Mouse (Mus musculus) limb, embryonic 14.5 days (tissue): ENCODE measurements around the gene Gjd3. TPM values are rescaled to one million over a fixed set of nuclear protein-coding genes. Genes with fewer than 3 reads are reported as not detected.

ENCODE experiments used
- ATAC-seq: fragments of 200-750 bp; cut with Nextera tagmentation; 2 replicates; pipeline ENCODE4 v1.8.0; 2017; ENCODE audit warnings: low read depth, moderate number of reproducible peaks, moderate TSS enrichment; ENCODE audit not compliant: low FRiP score
- DNase-seq: peaks from one replicate; pipeline ENCODE4 v3.0.0-alpha.2; 2015; ENCODE audit warnings: low spot score
- H3K27ac ChIP-seq: fragments of 300-500 bp; sonication (generic); replicated peaks from 2 replicates; pipeline ENCODE4 v1.5.1; 2014; ENCODE audit warnings: low read depth, mild to moderate bottlenecking, low read length, moderate library complexity, mixed read lengths
- H3K27me3 ChIP-seq: fragments of 300-500 bp; sonication (generic); 2 replicates; pipeline ENCODE4 v1.6.1; 2014; ENCODE audit warnings: low read length, mixed read lengths; ENCODE audit not compliant: control insufficient read depth, insufficient read depth
- H3K36me3 ChIP-seq: fragments of 300-500 bp; sonication (generic); 2 replicates; pipeline ENCODE4 v1.6.1; 2014; ENCODE audit warnings: mild to moderate bottlenecking, low read length, moderate library complexity, mixed read lengths; ENCODE audit not compliant: control insufficient read depth, insufficient read depth
- H3K4me1 ChIP-seq: fragments of 300-500 bp; sonication (generic); 2 replicates; pipeline ENCODE4 v1.6.1; 2014; ENCODE audit warnings: antibody characterized with exemption, low read length, mixed read lengths; ENCODE audit not compliant: control insufficient read depth, insufficient read depth
- H3K4me2 ChIP-seq: fragments of 300-500 bp; sonication (generic); replicated peaks from 2 replicates; pipeline ENCODE4 v1.6.1; 2014; ENCODE audit warnings: low read depth, mild to moderate bottlenecking, low read length, moderate library complexity; ENCODE audit not compliant: severe bottlenecking
- H3K4me3 ChIP-seq: fragments of 300-500 bp; sonication (generic); replicated peaks from 2 replicates; pipeline ENCODE4 v1.5.1; 2014; ENCODE audit warnings: low read length
- H3K9ac ChIP-seq: fragments of 300-500 bp; sonication (generic); 2 replicates; pipeline ENCODE4 v1.6.1; 2014; ENCODE audit warnings: mild to moderate bottlenecking, low read depth, low read length, moderate library complexity; ENCODE audit not compliant: severe bottlenecking
- H3K9me3 ChIP-seq: fragments of 300-500 bp; sonication (generic); 2 replicates; pipeline ENCODE4 v1.6.1; 2016; ENCODE audit warnings: low read length; ENCODE audit not compliant: control insufficient read depth
- POLR2A ChIP-seq: fragments of 200-500 bp; IDR thresholded peaks from 2 replicates; pipeline ENCODE4 v1.8.0; 2012; ENCODE audit warnings: inconsistent platforms, mild to moderate bottlenecking, moderate library complexity, borderline replicate concordance; ENCODE audit not compliant: insufficient read depth, insufficient read length; ENCODE audit errors: extremely low read depth
- WGBS: fragments of 180-500 bp; shearing (Covaris S2); extraction: QIAGEN DNeasy Blood & Tissue Kit; methylation state at CpG from one replicate; pipeline ENCODE4 v1.1.7; 2014; 5-methylcytosine and 5-hydroxymethylcytosine counted together
- polyA plus RNA-seq, 2 experiments: library from polyadenylated mRNA; depleted of rRNA in 1 of 2; stranded (reverse) in 1 of 2; unstranded in 1 of 2; fragments of >200 nt; fragmentation: Nextera tagmentation in 1 of 2; extraction: Ambion mirVana in 1 of 2; gene quantifications; 2 replicates each; pipeline versions ENCODE4 v1.2.1 to v1.2.3; 2012 to 2014

Gjd3 gene
- polyA plus RNA-seq, 2 experiments = 0.45 to 1.3 TPM

DNA sequence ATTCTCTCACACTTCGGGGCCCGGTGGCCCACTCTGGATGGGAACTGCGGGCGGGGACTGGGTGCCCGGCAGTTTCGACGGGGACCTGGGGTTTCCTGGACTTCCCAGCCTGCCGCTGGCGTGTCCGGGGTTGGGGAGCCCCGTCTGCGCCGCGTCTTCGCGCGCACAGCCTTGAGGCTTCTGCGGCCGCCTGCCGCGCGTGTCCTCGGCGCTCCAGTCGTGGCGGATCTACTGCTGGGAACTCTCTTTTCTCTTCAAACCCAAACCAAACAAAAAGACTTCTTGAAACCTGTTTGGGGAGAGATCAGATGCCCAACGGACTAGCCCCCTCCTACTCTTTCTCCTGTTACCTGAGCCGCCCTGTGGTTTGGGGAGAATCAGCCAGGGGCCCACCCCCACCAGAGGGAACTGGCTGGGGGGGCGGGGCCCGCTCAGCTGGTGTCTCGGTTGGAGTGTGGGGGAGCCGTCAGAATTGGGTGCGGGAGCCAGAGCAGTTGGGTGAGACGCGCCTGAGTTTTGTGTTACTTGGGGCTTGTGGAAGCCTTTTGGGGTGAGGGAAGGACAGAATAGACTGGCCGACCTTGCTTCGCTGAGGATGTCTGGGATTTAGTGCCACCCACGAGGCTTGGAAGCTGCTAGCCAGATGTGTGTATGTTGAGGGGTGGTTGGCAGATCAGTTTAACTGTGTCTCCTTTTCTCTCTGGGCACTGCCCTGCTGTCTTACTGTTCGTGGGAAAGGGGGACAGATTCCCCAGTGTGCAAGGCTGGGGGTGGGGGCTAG, 44.7 kb downstream of the Gjd3 start:
- H3K9ac ChIP-seq = peak overlapping the region; percentile 75
- H3K4me2 ChIP-seq = peak overlapping the region; percentile 90
- DNase-seq (no peak), ATAC-seq (peak; percentile 1; the same call in 1 of the 2 replicates)
- no peak for TF ChIP-seq POLR2A
- no peaks in the 10 kb centered on the region for H3K9me3 ChIP-seq
- peaks cover 83% of the 10 kb centered on the region for H3K4me1 ChIP-seq
- H3K4me3 ChIP-seq = peak overlapping the region; percentile 75
- under 1% methylated on average over 34 of the region's 39 CpGs for WGBS
- H3K27ac ChIP-seq = peak overlapping the region; percentile 88
- H3K36me3 ChIP-seq = 0 out of 2 replicates have a peak, but pooled peaks cover 3% of the 10 kb centered on the region
- no peaks in the 10 kb centered on the region for H3K27me3 ChIP-seq

DNA sequence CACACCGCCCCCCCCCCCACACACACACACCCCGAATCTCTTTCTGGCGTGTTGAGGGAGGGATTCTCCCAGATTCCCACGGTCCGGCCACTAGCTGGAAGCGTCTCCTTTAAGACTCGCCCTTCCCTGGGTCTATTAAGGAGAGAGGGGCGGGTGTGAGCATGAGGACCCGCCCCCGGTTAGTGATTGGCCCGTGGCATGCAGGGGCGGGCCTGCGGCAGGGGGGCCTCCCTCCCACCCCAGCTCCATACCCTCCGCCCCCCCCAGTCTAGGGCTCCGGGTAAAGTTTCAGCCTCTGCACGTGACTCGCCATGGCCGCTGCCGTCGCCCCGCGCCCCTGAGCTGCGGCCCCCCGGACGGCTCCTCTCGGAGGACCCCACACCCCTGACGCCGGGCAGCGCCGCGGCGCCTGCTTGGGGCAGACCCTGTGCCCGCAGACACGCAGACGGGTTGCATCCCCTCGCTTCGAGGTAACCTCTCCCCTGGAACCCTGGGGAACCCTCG, 45.4 kb downstream of the Gjd3 start:
- ATAC-seq (peak; percentile 89), DNase-seq (peak; percentile 98)
- 0% methylated on average over 36 of the region's 38 CpGs for WGBS
- Histone ChIP-seq H3K9me3 (no peaks in the 10 kb centered on the region), H3K4me1 (peaks cover 83% of the 10 kb centered on the region), H3K27ac (peak overlapping the region; percentile 88), H3K4me3 (peak overlapping the region; percentile 75), H3K4me2 (peak overlapping the region; percentile 90), H3K9ac (peak overlapping the region; percentile 75), H3K36me3 (0 out of 2 replicates have a peak, but pooled peaks cover 3% of the 10 kb centered on the region), H3K27me3 (no peaks in the 10 kb centered on the region)
- no peak for TF ChIP-seq POLR2A

DNA sequence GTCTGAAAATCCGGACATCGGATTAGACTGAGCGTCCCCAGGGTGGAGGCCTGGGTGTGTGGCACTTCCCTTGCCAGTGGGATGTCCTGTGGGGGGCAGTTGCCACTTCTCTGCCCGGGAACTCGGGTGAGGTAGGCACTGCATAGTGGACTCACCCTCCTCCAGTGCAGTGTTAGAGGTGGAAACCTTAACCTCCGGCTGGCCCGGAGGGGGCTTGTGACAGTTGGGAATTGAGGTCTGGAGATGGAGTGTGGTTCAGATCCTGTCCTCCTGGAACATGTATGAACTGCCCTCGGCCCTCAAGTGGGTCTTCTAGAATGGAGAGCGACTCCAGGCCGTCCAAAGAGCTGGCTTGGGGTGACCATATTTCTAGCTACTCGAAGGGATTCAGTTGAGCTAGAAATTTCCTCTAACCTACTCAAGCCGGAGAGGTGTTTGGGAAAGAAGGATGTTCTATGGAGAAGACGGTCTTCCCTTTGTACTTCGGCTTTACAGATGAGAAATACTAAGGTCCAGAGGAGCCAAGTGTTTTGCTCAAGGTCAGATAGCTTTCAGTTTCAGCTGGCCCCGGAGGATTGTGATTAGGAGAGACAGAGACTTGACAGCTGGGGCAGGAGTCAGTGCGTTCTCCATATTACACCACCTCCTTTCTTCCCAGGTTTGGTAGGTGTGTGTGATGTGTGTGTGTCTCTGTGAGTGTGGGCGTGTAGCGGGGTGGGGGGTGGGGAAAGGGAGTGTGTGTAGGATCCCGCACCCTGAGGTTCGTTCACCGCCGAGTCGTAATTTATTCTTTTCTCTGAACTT, 46.0 kb downstream of the Gjd3 start:
- H3K9ac ChIP-seq = peak overlapping the region; percentile 59
- no peaks in the 10 kb centered on the region for H3K27me3 ChIP-seq
- 1% methylated on average over 23 of the region's 23 CpGs for WGBS
- 0 out of 2 replicates have a peak, but pooled peaks cover 3% of the 10 kb centered on the region for H3K36me3 ChIP-seq
- no peaks in the 10 kb centered on the region for H3K9me3 ChIP-seq
- H3K4me3 ChIP-seq = peak overlapping the region; percentile 75
- peak overlapping the region; percentile 90 for H3K4me2 ChIP-seq
- no peak for DNase-seq
- peaks cover 83% of the 10 kb centered on the region for H3K4me1 ChIP-seq
- H3K27ac ChIP-seq = peak overlapping the region; percentile 88
- ATAC-seq = peak; percentile 28
- no peak for TF ChIP-seq POLR2A

GRCm38 (mm10) chr11:98936170-98936569, 46.6 kb downstream of the Gjd3 start:
- Histone ChIP-seq H3K27ac (peak overlapping the region; percentile 88), H3K27me3 (no peaks in the 10 kb centered on the region), H3K4me2 (peak overlapping the region; percentile 90), H3K9ac (peak overlapping the region; percentile 59), H3K9me3 (no peaks in the 10 kb centered on the region), H3K4me1 (peaks cover 83% of the 10 kb centered on the region), H3K36me3 (0 out of 2 replicates have a peak, but pooled peaks cover 3% of the 10 kb centered on the region), H3K4me3 (peak overlapping the region; percentile 75)
- WGBS = under 1% methylated on average over 26 of the region's 29 CpGs
- peak; percentile 52; the same call in 1 of the 2 replicates for TF ChIP-seq POLR2A
- DNase-seq (peak; percentile 87), ATAC-seq (peak; percentile 42)

GRCm38 (mm10) chr11:98935123-98935522, 47.7 kb downstream of the Gjd3 start:
- Histone ChIP-seq H3K27me3 (no peaks in the 10 kb centered on the region), H3K27ac (peak overlapping the region; percentile 88), H3K4me3 (0 out of 2 replicates have a peak overlapping the region, but pooled peaks have one; percentile 7), H3K4me2 (no peak overlapping the region), H3K9ac (no peak overlapping the region), H3K4me1 (peaks cover 83% of the 10 kb centered on the region), H3K9me3 (no peaks in the 10 kb centered on the region), H3K36me3 (0 out of 2 replicates have a peak, but pooled peaks cover 3% of the 10 kb centered on the region)
- 86% methylated on average over 3 of the region's 3 CpGs for WGBS
- DNase-seq (no peak), ATAC-seq (no peak)
- TF ChIP-seq POLR2A = no peak
